Mouse (Mus musculus) gastrocnemius, adult 8-10 months (tissue): Measurements from ENCODE around the gene Ube2h. TPM values are rescaled to one million over a fixed set of nuclear protein-coding genes. Genes with fewer than 3 reads are reported as not detected.

ENCODE experiments used
- DNase-seq, 2 experiments: peaks; one replicate each; pipeline ENCODE4 v3.0.0; 2022; ENCODE audit warnings: low spot score in 2 of 2
- microRNA-seq: library from miRNA; unstranded; fragments of <30 nt; microRNA quantifications from one replicate; pipeline ENCODE4 v1.2.0, GENCODE M21; 2022
- total RNA-seq, 4 experiments: library from RNA; stranded (reverse); gene quantifications; 2 replicates each; pipeline ENCODE4 v1.2.4; 2022

Ube2h gene
- total RNA-seq, 4 experiments from 2014 or later = 47.9 to 63.1 (median 52.5) TPM

DNA sequence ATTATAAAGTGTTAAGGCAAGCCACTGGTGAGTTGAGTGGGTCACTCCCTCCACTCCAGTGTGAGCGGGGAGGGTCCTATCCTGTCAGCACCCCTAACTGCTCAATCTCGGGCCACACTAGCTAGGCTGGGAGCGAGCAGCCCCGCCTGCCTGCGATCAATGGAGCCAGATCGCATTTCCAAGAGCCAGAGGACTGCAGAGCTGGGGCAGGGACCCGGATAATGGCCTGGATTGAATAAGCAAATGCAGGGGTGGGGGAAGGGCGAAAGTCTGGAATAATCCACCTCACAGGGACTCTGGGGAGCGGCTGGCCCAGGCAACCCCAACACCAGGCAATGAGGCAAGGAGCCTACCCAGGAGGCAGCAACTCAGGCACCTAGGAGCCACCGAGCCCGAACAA lies 137.1 kb downstream of the Ube2h start:
- no peak for DNase-seq

DNA sequence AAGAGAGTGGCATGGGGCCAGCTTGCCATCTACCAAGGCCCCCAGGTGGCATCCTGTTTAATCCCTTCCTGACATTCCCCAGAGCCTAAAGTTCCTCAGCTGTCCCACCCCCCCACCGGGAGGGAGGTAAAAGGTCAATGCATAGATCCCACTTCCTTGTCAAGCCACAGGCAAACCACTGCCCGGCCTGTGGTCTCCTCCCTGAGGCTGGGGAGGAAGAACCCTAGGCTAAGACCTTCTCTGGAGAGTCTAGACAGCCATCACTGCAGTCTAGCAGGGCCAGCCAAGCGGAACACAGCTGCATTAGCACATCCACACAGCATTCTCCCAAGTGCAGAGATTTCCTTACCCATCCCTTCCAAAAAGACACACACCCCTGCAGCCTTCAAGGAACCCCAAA lies 138.0 kb downstream of the Ube2h start:
- DNase-seq = no peak

DNA sequence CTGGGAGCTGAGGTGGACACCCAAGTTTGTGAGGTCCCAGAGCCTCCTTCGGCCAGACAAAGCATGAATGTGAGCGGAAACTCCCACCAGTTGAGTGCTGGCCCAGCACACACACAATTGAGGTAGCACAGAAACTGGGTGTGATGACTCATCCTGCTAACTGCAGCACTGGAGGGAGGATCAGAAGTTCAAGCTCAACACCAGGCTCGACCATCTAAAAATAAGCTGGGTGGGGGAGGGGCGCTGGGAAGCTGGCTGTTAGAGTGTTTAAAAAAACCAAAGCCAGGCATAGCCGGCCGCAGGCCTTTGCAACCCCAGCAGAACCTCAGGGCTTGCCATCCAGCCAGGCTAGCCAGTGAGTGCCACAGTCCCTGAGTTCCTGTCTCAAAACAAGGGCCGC lies 142.2 kb downstream of the Ube2h start:
- no peak for DNase-seq

- no peak for DNase-seq
These were observed 142.7 kb downstream of the Ube2h start for GRCm38 (mm10) chr6:30161618-30162017.

Small RNAs within 50 kb of the gene (microRNA-seq; reads per million reads assigned to microRNA genes)
- gene Mir182 = 10.8 reads per million, percentile 6 among the genes with 10 or more reads in this experiment
- gene Mir183 = 84.0 reads per million, percentile 48 among the genes with 10 or more reads in this experiment
- not detected for gene Mir96

Other genes starting within 250 kb of the Ube2h start
- gene Zc3hc1, start 86.5 kb upstream of the Ube2h start, total RNA-seq = 10 to 100 TPM; 17.6 to 20.2 (median 19.3) TPM
- gene Klhdc10, start 97.3 kb upstream of the Ube2h start, total RNA-seq = 10 to 100 TPM; 35.6 to 46.1 (median 40.0) TPM
- 10 to 100 TPM in 3 of 4 experiments, 1 to 10 TPM in 1; 9.2 to 12.5 (median 10.6) TPM for gene Tmem209, start 205.2 kb upstream of the Ube2h start, total RNA-seq
- gene Ssmem1, start 205.3 kb upstream of the Ube2h start, total RNA-seq = under 1 TPM in 1 of 4 experiments, not detected in 3; 0.36 TPM
- gene Cpa2, start 237.0 kb upstream of the Ube2h start, total RNA-seq = under 1 TPM in 1 of 4 experiments, not detected in 3; 0.21 TPM